Mouse (Mus musculus) cortical plate, adult 2 months (tissue): ENCODE measurements around the gene Phc3.

Experiments
- CTCF ChIP-seq: fragments of 200-500 bp; IDR thresholded peaks from 2 replicates; pipeline ENCODE4 v1.5.1; 2011; ENCODE audit warnings: mild to moderate bottlenecking, control low read depth, low read length; ENCODE audit not compliant: insufficient read depth; ENCODE audit errors: extremely low read depth
- POLR2A ChIP-seq: fragments of 200-500 bp; IDR thresholded peaks from 2 replicates; pipeline ENCODE4 v1.6.1; 2011; ENCODE audit warnings: mild to moderate bottlenecking, low read length, control low read depth; ENCODE audit not compliant: insufficient read depth; ENCODE audit errors: extremely low read depth

DNA sequence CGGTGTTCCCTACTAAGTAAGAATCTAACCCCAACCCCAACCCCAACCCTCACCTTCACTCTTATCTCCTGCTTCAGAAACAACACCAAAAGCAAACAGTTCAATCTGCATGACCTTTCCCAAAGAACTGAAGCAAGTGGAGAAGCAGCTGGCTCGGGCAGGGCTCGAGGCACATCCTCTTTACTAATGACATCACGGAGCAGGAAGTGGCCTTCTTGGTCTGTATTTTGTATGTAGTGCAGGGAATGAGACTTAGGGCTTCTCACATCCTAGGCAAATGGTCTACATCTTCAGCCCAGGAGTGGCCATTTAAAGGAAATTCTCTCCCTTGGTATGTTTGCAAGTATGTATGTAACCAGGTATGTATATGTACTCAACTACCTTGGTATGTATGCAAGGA, 52.1 kb downstream of the Phc3 start:
- no peak for TF ChIP-seq POLR2A
- TF ChIP-seq CTCF, result no peak
